Mouse (Mus musculus): ENCODE results near the gene Cavin1.

GRCm38 (mm10) chr11:100918007-100918406 lies 52.7 kb downstream of the Cavin1 start:
- TF ChIP-seq POLR2A (IDR thresholded peaks at IDR 0.05; ENCODE audit: low read depth, low read length): no peak
- no peak for TF ChIP-seq CTCF (conservative IDR thresholded peaks at IDR 0.05; ENCODE audit: insufficient read depth, insufficient read length, low read depth, low read length)

Measured in kidney, adult 2 months (tissue).